Mouse (Mus musculus) retina, adult 2 months (tissue): ENCODE data around the gene Ctdnep1.

Source experiments
- DNase-seq: peaks from one replicate; pipeline ENCODE4 v3.0.0-alpha.2; 2012; ENCODE audit warnings: low read depth, low spot score

Ctdnep1 gene

DNA sequence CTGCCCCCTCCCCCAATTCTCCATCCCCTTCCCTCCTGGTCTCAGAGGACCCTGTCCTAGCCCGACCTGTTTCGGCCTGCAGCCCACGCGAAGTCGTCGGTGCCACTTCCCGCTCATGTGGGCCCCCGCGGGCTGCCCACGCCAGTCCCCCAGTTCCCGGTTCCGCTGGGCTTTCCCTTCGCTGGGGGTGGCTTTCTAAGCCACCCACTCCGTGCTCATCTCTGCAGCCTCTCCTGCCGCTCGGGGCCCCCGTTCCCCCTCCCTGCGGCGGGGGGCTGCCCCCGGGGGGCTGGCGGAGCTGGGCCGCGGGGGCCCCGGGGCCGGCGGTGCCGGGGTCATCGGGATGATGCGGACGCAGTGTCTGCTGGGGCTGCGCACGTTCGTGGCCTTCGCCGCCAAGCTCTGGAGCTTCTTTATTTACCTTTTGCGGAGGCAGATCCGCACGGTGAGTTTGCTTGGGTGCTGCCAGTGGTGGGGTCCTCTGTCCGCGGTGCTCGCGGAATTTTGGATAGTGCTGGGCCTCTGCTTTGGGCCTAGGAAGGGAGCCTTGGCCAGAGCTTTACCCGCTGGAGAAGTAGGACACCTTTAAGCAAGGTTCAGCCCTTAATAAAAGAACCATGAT lies at the start of gene Ctdnep1:
Gene Ctdnep1, plus strand, starts transcription at position 16 of the 622 bp plus-strand sequence.
- no peak for DNase-seq

DNA sequence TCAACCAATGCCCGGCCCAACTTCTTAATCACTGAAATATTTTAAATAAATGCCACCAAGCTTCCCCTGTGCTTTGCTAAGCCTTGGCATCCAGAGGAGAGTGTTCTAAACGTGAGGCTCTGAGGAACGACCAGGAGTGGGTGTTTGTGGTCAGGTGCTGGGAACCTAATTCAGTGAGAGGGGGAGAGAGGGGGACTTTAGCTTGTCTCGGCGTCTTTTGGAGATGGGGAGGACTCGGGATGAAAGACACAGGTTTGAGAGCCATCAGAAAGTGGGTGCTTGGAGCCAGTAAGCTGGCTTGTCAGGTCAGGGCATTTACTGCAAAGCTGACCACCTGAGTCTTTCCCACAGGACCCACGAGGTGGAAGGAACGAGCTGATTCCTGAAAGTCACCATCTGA lies 49.2 kb upstream of the Ctdnep1 start:
- no peak for DNase-seq

DNA sequence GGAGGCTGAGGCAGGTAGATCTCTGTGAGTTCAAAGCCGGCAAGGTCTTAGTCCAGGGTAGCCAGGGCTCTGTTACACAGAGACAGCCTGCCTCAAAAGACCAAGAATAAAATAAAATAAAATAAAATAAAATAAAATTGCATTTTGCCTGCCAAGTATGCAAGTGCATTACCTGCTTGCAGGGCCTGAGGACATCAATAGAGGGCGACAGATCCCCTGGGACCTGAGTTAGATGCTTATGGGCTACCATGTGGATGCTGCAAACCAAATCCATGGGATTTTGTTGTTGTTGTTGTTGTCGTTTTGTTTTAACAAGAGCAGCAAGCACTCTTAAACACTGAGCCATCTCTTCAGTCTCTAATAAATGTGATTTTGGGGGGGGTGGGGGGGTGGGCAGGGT lies 48.7 kb upstream of the Ctdnep1 start:
- DNase-seq = no peak

DNA sequence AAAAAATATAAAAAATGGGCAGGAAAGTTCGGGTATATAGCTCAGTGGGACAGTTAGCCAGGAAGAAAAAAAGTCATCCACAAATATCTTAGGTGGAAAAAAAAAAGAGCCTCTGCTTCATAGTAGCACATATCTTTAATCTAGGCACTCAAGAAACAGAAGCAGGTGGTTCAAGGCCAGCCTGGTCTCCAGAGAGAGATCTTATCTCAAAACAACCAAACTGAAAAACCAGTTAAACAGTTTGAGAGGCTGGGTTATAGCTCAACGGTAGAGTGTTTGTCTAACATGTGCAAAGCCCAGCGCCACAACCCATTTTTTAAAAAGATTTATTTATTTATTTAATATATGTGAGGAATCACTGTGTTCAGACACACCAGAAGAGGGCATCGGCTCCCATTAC lies 47.9 kb upstream of the Ctdnep1 start:
- no peak for DNase-seq

DNA sequence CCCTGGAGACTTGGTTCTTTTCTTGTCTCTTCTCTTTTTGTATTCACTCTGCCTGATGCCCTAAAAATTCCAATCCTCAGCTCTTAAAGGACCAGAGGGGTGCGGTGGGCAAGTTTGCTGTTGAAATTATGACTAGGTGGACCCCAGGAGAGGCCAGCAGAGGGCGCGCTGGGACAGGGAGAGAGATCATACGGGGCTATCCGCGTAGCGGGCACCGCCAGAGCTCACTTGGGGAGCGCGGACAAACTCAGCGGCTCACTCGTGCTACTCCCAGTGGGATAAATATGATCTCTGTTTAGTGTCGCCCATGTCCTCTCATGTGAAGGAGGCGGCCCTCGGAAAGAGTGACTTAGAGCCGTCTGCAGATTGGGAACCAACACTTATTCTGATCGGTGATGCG lies 46.8 kb upstream of the Ctdnep1 start:
- DNase-seq = peak; percentile 71

DNA sequence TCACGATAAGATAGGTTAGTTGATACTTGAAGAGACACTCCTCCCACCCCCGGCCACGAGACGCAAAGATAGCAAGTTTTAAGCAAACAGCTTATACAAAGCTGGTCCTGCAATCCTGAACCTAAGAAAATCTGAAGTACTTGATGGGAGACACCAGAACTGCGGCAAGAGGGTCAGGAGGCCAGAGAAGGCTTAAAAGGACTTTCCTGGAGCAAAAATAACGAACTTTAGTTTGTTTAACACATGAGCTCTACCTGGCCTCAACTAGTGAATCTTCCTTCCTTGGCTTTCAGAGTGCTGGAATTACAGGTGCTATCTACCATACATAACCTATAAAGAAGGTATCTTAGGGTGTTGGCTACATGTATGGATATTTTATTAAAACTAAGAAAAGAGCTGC lies 46.3 kb upstream of the Ctdnep1 start:
- DNase-seq = no peak

DNA sequence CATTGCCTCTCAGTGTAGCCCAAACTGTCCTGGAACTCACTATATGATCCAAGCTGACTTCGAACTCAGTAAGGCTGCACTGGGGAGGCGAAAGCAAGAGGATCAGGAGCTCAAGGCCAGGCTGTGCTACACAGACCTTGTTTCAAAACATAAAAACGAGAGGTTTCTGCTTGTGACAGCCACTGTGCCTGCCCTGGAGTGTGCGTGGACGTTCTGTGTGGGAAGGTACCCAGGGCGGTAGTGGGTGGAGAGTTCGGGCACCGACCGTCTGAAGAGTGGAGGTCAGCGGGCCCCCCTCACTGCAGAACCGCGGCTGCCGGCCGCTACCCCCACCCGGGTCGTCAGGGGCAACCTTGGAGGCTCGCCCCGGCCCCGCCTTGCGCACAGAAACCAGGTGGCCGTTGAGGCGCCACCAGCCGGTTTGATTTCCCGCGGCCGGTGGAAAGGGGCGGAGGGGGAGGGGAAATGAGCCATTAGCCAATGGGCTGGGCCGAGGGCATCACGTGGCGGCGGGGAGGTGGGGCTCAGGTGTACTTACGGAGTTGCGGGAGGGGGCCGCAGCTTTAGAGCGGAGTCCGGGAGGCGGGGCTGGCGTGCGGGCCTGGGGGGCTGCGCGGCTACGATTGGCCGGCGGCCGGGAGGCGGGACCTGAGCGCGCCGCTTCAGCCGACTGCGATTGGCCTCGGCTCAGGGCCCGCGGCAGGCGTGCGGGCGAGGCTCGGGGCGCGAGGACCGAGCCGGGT lies 45.6 kb upstream of the Ctdnep1 start, which contains the start of gene Ybx2:
Gene Ybx2, plus strand, starts transcription at position 660 of the 743 bp plus-strand sequence.
- DNase-seq = peak; percentile 77

DNA sequence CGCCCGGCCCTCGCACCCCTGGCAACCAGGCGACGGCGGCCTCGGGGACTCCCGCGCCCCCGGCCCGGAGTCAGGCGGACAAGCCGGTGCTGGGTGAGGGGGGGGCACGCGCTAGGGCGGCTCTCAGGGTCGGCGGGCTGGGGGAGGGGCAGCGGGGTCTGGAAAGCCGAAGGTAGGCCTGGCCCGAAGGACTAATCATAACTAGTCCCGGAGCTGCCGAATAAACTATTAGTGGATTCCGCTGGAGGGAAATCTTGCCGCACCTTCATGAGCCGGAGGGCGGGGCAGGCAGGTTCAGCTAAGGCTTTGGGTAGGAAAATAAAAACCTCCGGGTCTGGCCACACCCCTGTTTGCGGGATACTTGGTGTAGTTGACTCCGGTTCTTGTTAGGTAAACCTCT lies 44.8 kb upstream of the Ctdnep1 start:
- DNase-seq = no peak

DNA sequence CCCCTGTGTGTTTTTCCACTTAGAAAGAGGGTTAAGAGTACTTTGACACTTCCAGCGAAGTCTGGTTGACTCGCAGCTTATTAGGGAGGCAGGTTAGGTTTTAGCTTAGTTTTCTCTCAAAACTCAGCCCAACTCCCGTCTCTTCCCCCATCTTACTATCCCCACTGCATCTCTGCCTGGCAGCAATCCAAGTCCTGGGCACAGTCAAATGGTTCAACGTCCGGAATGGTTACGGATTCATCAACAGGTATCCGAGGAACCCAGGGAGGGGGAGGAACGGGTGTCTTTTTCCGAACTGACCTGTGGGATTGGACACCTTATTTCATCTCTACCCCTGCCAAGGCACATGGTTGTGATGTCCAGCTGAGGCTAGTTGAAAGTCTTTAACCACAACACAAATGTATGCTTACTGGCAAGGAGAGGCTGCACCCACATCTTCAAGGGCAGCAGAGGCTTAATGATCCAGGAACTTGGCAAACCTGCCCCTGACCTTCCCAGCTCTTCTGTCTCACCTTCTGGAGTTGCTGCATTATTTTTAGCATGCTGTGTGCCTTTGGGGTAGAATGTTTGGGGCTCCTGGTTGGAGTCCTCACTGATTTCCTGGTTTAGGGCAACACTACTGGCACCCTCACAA lies 44.1 kb upstream of the Ctdnep1 start:
- DNase-seq = no peak

DNA sequence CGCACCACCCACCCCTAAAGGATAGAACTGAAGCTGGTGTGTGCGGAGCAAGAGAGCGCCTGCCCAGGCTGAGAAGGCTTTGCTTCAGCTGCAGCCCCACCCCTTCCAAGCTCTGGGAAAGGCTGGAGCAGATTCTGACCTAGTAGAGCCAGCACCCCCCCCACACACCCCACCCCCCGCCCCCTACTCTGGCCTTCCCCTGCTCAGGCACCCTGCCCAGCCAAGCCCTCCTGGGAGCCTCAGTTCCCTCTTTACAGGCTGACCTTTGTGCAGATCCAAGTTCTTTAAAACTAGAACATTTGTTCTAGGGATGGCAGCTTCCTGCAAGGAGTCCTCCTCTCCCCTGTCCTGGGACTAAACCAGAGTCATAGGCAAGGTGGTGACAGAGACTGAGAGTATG lies 43.6 kb upstream of the Ctdnep1 start:
- no peak for DNase-seq

DNA sequence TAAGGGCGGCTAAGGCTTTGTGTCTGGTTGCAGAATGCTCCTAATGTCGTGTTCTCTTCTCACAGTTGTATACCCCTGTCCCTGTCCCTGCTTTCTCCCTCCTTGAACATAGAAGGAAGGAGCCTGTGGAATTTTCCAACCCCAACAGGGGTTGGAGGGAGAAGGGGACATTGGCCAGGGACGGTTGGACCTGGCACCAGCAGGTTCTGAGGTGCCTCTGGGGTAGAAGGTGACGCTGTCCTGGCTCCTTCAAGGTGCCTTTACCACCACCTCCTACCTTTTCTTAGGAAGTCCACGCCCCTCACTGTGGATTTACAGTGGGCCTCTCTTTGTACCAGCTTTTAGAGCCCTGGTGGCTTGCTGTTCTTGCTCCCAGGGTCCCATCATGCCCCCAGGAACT lies 43.1 kb upstream of the Ctdnep1 start:
- DNase-seq = no peak

DNA sequence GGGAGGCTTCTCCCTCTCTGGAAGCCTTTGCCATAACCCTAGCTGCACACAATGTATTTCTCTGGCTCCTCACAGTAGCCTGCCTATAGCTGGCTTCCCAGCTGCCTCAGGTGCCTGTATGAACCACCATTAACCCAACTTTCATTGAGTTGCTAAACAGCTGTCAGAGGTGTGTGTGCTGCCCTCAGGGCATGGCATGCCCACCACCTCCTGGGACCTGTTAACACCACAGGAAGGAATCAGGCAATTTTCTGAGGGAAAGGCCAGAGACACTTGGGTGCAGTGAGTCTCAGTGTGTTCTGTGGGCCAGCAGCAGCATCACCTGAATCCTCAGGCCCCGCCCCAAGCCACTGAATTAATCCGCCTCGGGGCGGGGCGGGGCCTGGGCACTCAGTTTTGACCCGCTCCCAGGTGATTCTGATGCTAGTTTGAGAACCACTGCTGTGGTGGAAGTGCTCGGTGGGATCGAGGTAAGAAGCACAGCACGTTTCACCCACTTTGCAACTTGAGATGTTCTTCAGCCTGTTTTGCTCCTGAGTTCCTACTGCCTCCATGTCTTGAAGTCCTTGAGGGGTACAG lies 42.5 kb upstream of the Ctdnep1 start:
- no peak for DNase-seq

DNA sequence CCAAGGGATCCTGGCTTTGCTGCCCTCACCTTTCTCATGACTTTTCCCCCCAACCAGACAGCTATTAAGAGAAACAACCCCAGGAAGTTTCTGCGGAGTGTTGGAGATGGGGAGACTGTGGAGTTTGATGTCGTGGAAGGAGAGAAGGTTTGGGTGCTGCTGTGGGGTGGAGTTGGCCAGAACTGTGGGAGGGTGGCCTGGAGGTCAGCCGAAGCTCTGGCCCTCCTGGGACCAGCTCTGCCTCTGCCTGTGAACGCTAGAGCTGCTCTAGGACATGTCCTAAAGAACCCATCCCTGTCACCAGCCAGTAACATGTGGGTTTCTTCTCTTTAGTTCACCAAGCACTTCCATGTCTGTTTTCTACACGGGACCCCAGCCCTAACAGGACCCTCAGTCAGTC lies 41.8 kb upstream of the Ctdnep1 start:
- DNase-seq = no peak

DNA sequence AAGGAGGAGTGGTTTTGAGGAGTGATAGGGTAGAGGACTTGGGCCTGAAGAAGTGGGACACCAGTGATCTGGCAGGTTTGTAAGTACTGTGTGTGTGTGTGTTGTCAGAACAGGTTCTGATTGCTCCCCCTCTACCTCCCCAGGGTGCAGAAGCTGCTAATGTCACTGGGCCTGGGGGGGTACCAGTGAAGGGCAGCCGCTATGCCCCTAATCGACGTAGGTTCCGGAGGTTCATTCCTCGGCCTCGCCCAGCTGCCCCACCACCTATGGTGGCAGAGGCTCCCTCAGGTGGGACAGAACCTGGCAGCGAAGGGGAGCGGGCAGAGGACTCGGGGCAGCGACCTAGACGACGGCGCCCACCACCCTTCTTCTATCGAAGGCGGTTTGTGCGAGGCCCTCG lies 41.2 kb upstream of the Ctdnep1 start:
- no peak for DNase-seq

DNA sequence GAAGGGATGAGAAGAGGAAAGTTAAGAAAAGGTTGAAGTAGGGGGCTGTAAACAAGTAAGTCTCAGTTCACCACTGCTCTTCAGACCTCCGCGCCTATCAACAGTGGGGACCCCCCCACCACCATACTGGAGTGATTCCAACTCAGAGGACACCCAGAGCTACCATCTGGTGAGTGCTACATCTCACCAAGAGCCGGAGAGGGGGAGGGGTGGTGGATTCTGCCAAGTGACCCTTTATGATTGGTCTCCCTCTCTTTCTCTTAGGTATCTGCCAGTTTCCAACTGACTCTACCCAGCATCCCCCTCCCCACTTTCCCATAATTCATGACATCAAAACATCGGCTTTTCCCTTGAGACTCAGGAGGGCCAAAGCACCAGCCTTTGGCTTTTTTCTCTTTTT lies 40.0 kb upstream of the Ctdnep1 start:
- DNase-seq = no peak

DNA sequence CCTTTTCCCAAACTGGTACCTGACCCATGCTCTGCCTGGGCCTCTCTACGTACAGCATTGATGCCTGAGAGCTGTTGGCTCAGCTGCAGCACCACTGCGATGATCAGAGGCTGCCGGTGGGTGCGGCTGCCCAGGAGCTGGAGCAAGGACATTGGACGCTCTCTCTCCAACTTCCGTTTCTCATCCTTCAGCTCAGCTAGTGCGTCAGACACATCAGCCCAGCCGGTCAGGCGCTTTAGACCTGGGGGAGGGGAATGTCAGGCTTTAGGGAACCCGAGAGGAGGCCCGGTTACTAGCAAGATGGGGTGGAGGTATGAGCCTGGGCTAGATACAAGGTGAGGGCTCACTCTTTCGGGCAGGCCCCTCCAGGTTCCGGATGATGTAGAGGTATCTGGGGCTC lies 35.7 kb upstream of the Ctdnep1 start:
- no peak for DNase-seq

DNA sequence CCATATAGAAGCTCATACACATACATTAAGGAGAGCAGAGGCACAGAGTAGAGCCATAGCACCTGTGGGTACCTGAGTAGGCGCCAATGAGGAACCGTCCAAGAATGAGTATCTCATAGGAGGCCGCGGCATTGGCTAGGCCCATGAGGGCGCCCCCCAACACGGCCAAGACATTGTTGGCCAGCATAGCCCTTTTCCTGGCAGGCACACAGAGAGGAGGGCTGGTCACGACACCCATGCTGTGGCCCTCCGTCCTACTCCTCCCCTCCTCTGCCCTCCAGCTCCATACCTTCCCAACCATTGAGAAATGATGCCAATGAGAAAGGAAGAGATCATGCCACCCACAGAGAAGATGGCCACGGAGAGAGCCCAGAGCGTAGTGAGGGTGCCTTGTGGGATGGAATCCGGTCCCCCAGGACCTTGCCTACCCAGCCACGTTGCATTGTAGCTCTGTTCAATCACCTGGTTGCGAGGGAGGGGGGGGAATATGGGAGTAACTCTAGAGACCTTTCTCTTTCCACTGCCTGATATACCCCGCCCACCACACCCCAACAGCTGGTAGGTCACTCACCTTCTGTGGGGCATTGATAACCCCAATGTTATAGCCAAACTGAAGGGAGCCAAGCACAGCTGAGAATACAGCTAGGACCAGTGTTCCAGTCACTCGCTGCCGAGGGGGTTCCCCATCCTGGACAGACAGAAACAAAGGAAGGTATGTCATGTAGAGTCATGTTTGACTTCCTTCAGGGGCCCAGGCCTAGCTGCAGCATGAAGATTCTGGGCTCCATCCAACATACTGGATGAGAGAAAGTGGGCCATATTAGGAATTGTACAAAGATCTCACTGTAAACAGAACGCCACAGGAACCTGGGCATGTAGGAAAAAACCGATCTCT lies 34.7 kb upstream of the Ctdnep1 start:
- DNase-seq = no peak

DNA sequence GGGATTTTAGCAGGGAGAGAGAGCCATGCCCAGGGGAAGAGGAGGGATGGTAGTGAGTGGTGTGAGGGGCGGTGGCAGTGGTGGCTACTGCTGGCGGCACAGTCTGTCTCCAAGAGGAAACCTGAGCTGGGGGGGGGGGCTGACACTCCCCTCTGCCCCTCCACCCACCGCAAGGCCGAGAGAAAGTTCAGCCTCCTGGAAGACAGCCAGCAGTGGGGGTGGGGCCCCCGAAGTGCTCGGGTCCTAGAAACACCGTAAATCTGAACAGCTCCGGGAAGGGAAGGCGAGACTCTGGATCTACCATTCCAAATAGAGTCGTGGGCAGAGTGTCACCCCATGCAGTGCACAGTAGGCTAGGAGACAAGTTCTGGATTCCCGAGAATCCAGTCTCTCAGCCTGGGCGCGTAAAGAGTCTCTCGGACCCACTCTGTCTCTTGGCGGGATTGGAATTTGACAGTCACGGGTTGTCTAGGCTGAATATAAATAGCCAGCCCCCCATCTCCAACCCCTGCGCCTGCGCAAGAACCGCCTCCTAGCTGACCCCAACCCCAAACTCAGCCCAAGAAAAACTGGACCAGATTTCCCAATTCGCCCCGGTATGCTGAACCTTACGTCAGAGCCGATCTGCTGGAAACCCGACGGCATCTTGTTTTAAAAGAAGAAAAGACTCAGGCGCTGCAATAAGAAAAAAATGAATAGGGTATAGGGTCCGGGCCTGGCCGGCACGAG lies 33.5 kb upstream of the Ctdnep1 start:
- DNase-seq = no peak

DNA sequence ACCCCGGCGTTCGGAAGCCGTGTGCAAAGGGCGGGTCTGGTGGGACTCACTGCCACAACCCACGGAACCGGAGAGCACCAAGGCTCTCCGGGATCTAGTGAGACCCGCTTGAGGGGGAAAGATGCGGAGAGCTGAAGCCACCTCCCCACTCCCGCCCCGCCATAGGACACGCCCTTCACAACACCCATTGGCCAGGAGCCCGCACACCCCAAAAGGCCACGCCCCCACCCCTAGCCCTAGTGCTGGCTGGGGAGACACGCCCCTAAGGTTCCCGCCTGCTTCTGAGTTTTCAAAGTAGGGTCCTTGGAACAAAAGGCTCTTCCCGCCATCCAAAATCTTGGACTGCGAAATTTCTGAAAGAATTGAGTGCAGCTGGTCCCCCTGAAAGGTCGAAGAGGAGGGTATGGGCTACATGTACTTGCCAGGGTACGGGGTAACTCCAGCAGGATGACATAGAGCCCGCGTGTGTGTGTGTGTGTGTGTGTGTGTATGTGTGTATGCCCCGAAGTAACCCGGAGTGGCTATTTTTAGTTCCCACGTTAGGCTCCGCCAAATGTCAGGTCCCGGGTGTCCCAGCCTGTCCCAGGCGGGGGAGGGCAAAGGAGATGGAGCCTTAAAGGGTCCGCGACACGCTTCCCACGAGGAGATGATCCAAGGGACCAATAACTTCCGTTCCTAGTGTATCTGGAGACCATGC lies 32.7 kb upstream of the Ctdnep1 start, which contains the start of gene Slc2a4:
Gene Slc2a4, minus strand, starts transcription at position 123 of the 697 bp plus-strand sequence.
- DNase-seq = no peak

DNA sequence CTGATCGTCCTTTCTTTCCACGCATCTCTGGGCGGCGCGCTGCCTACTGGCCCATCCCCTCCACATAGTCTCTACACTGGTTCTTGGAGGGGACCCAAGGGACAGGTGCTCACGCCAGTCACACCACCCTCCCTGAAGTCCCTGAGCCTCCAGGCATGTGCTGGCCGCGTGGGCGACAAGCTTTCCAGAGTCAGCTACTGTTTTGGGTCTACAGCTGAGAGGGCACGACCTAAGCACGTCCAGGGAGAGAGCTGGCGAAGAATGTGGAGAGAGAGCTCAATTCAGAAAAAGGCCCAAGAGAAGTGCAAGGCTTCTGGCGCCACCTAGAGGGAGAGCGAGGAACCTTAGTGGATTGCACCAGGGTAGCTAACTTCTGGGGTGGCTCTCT lies 32.2 kb upstream of the Ctdnep1 start:
- peak; percentile 67 for DNase-seq
